Mouse (Mus musculus) hindbrain, embryonic 13.5 days (tissue): ENCODE measurements at regions not wholly inside any gene's neighbourhood (a gene's known extent, or its start where the extent isn't known, plus 50 kb on each side); places are given as distances from the start of the nearest gene placed in this dataset.

ENCODE experiments used
- ATAC-seq: fragments of 200-750 bp; cut with Nextera tagmentation; 2 replicates; pipeline ENCODE4 v1.8.0; 2017; ENCODE audit warnings: moderate TSS enrichment; ENCODE audit not compliant: low FRiP score
- H3K27ac ChIP-seq: fragments of 300-500 bp; sonication (generic); 2 replicates; pipeline ENCODE4 v1.5.1; 2015; ENCODE audit warnings: inconsistent platforms, mild to moderate bottlenecking, moderate library complexity
- H3K27me3 ChIP-seq: fragments of 300-500 bp; sonication (generic); 2 replicates; pipeline ENCODE4 v1.6.1; 2015; ENCODE audit warnings: mild to moderate bottlenecking, inconsistent platforms
- H3K36me3 ChIP-seq: fragments of 300-500 bp; sonication (generic); 2 replicates; pipeline ENCODE4 v1.6.1; 2015; ENCODE audit warnings: mild to moderate bottlenecking, inconsistent platforms
- H3K4me1 ChIP-seq: fragments of 300-500 bp; sonication (generic); replicated peaks from 2 replicates; pipeline ENCODE4 v1.6.1; 2015; ENCODE audit warnings: inconsistent platforms
- H3K4me2 ChIP-seq: fragments of 300-500 bp; sonication (generic); 2 replicates; pipeline ENCODE4 v1.6.1; 2015; ENCODE audit warnings: inconsistent platforms, mild to moderate bottlenecking, moderate library complexity
- H3K4me3 ChIP-seq: fragments of 300-500 bp; sonication (generic); 2 replicates; pipeline ENCODE4 v1.5.1; 2015; ENCODE audit warnings: mild to moderate bottlenecking, inconsistent platforms
- H3K9ac ChIP-seq: fragments of 300-500 bp; sonication (generic); 2 replicates; pipeline ENCODE4 v1.6.1; 2015; ENCODE audit warnings: mild to moderate bottlenecking, inconsistent platforms
- H3K9me3 ChIP-seq: fragments of 300-500 bp; sonication (generic); 2 replicates; pipeline ENCODE4 v1.6.1; 2016; ENCODE audit warnings: inconsistent platforms
- WGBS: fragments of 180-500 bp; shearing (Covaris S2); methylation state at CpG from one replicate; pipeline ENCODE4 v1.1.7; 2015; 5-methylcytosine and 5-hydroxymethylcytosine counted together

- H3K36me3 ChIP-seq: no peaks in the 10 kb centered on the region
- H3K27ac ChIP-seq: no peak overlapping the region
- no peaks in the 10 kb centered on the region for H3K9me3 ChIP-seq
- 30% methylated on average over 6 of the region's 6 CpGs for WGBS
- H3K27me3 ChIP-seq: no peaks in the 10 kb centered on the region
- no peak for ATAC-seq
- H3K9ac ChIP-seq: no peak overlapping the region
- no peak overlapping the region for H3K4me2 ChIP-seq
- H3K4me3 ChIP-seq: no peak overlapping the region
- no peaks in the 10 kb centered on the region for H3K4me1 ChIP-seq
Measured at GRCm38 (mm10) chr11:39923977-39924527, 771.0 kb downstream of the Mat2b start.

- 42% methylated on average over 3 of the region's 3 CpGs for WGBS
- Histone ChIP-seq H3K27me3 (no peaks in the 10 kb centered on the region), H3K27ac (no peak overlapping the region), H3K4me3 (no peak overlapping the region), H3K36me3 (no peaks in the 10 kb centered on the region), H3K4me1 (no peaks in the 10 kb centered on the region), H3K4me2 (no peak overlapping the region), H3K9me3 (no peaks in the 10 kb centered on the region), H3K9ac (no peak overlapping the region)
- no peak for ATAC-seq
Measured at GRCm38 (mm10) chr11:39917716-39918347, 777.2 kb downstream of the Mat2b start.

GRCm38 (mm10) chr11:39899644-39900225, 795.3 kb downstream of the Mat2b start:
- Histone ChIP-seq H3K4me3 (no peak overlapping the region), H3K27ac (no peak overlapping the region), H3K27me3 (no peaks in the 10 kb centered on the region), H3K36me3 (no peaks in the 10 kb centered on the region), H3K9ac (no peak overlapping the region), H3K4me2 (no peak overlapping the region), H3K4me1 (peaks cover 3% of the 10 kb centered on the region; the same call in 1 of the 2 replicates), H3K9me3 (no peaks in the 10 kb centered on the region)
- peak; percentile 80 for ATAC-seq
- WGBS: 28% methylated on average over 6 of the region's 6 CpGs

- no peak overlapping the region for H3K9ac ChIP-seq
- 67% methylated on average over 1 of the region's 1 CpGs for WGBS
- H3K4me2 ChIP-seq: no peak overlapping the region
- no peak overlapping the region for H3K4me3 ChIP-seq
- H3K9me3 ChIP-seq: no peaks in the 10 kb centered on the region
- no peaks in the 10 kb centered on the region for H3K27me3 ChIP-seq
- H3K36me3 ChIP-seq: no peaks in the 10 kb centered on the region
- no peak for ATAC-seq
- no peaks in the 10 kb centered on the region for H3K4me1 ChIP-seq
- no peak overlapping the region for H3K27ac ChIP-seq
Measured at GRCm38 (mm10) chr11:39883305-39883704, 811.7 kb downstream of the Mat2b start.

- H3K4me1 ChIP-seq: no peaks in the 10 kb centered on the region
Measured at GRCm38 (mm10) chr11:39868451-39868979, 826.5 kb downstream of the Mat2b start.

More at GRCm38 (mm10) chr11:39868451-39868979, 826.5 kb downstream of the Mat2b start:
- 56% methylated on average over 6 of the region's 6 CpGs for WGBS
- Histone ChIP-seq H3K36me3 (no peaks in the 10 kb centered on the region), H3K27me3 (no peaks in the 10 kb centered on the region), H3K9me3 (no peaks in the 10 kb centered on the region), H3K4me2 (no peak overlapping the region), H3K27ac (no peak overlapping the region), H3K9ac (no peak overlapping the region), H3K4me3 (no peak overlapping the region)
- peak; percentile 74 for ATAC-seq
